ENCODE assay signal across 15 mouse cellular contexts in genomic region chr4:55733223-55733622, GRCm38 (mm10).
DNase-seq lines count a peak whose midpoint lies in the region; TF ChIP-seq lines count a peak whose summit lies in the region.
"Had no signal": no experiment of that assay in that cellular context is flagged by ENCODE, and none has a peak within 500 bp of the region (broad histone marks: within the 10 kb centered on the region; RNA-seq: fewer than 3 reads in every experiment).

No protein-coding gene starts in this region.

- TF ChIP-seq EP300 in CH12.LX (IDR thresholded peaks at IDR 0.05; ENCODE audit: low read length), result peak; percentile 65

- peak; percentile 96 for DNase-seq in heart, adult 11 months
- no peak for DNase-seq in heart, postnatal 14 days
- peak; percentile 18 for DNase-seq in kidney, adult 2 months
- no peak for DNase-seq in kidney, postnatal 10 days
- peak; percentile 52 for DNase-seq in CH12.LX (ENCODE audit: extremely low read depth)
- peak; percentile 21 to 31 for DNase-seq in heart, postnatal 36 days
- DNase-seq in layer of hippocampus, adult 8-10 months (ENCODE audit: low spot score in 2 of 2), result no peak
- no peak for DNase-seq in thymus, adult 18-20 months
- DNase-seq: cerebellum, adult 9-11 months; thymus, postnatal 25 days had no signal

- in situ Hi-C loops in CH12.LX (cut with MboI; ENCODE audit: low pct_ligation_motif_present, low pct_unique_long_range_greater_than_20kb, low sequenced_read_pairs), result no loop called here

- H3K9ac ChIP-seq in CH12.LX (ENCODE audit: insufficient read depth, low read depth), result no peak overlapping the region
- H3K9ac ChIP-seq: hindbrain, embryonic 13.5 days; limb, embryonic 13.5 days; liver, embryonic 14.5 days; neural tube, embryonic 12.5 days had no signal

- intact Hi-C loops in heart, postnatal 14 days (cut with DNase I), result no loop called here
- intact Hi-C loops in heart, postnatal 36 days (cut with DNase I), result loop anchor here (5.0 kb wide), 1 partner anchor 81 kb away; no protein-coding TSS in a partner anchor

- no peak; the same call in 1 of the 2 replicates for TF ChIP-seq RAD21 in CH12.LX (IDR thresholded peaks at IDR 0.05; ENCODE audit: low read depth, low read length)

- dilution Hi-C loops in CH12.LX (cut with MboI; ENCODE audit: extremely low pct_ligation_motif_present, extremely low pct_unique_long_range_greater_than_20kb, low sequenced_read_pairs), result no loop called here

- H3K4me1 ChIP-seq in kidney, adult 2 months (ENCODE audit: control insufficient read depth, insufficient read depth, low read length), result peaks cover 6% of the 10 kb centered on the region; the same call in 1 of the 2 replicates
- H3K4me1 ChIP-seq in CH12.LX (ENCODE audit: control insufficient read depth in 1 of 2, insufficient read depth in 2 of 2), result peaks cover 25 to 41% of the 10 kb centered on the region in 2 experiments
- H3K4me1 ChIP-seq: hindbrain, embryonic 13.5 days; midbrain, embryonic 10.5 days; neural tube, embryonic 12.5 days had no signal

- H3K4me2 ChIP-seq in CH12.LX (ENCODE audit: insufficient read depth, low read depth, poor library complexity, severe bottlenecking), result 0 out of 2 replicates have a peak overlapping the region, but pooled peaks have one; percentile 2
- H3K4me2 ChIP-seq: hindbrain, embryonic 13.5 days; limb, embryonic 13.5 days; neural tube, embryonic 12.5 days had no signal

- H3K27ac ChIP-seq in kidney, adult 2 months (ENCODE audit: insufficient read depth, low read depth, low read length), result no peak overlapping the region
- H3K27ac ChIP-seq in CH12.LX (ENCODE audit: insufficient read depth, low read depth), result peak overlapping the region; percentile 40
- H3K27ac ChIP-seq: hindbrain, embryonic 13.5 days; limb, embryonic 13.5 days; liver, embryonic 14.5 days; midbrain, embryonic 10.5 days; neural tube, embryonic 12.5 days had no signal

- H3K79me2 ChIP-seq in CH12.LX (replicated peaks; ENCODE audit: control insufficient read depth, extremely low read depth, insufficient read depth, poor library complexity, severe bottlenecking), result no peaks in the 10 kb centered on the region

- no peaks in the 10 kb centered on the region for H3K27me3 ChIP-seq in kidney, adult 2 months (replicated peaks; ENCODE audit: control insufficient read depth, insufficient read depth, low read length)
- H3K27me3 ChIP-seq in CH12.LX (replicated peaks), result no peaks in the 10 kb centered on the region
- H3K27me3 ChIP-seq: hindbrain, embryonic 13.5 days; limb, embryonic 13.5 days; neural tube, embryonic 12.5 days had no signal

- H3K4me3 ChIP-seq in kidney, adult 2 months (ENCODE audit: insufficient read depth, low read depth, low read length), result no peak overlapping the region
- H3K4me3 ChIP-seq in CH12.LX (replicated peaks in 1 of 3; ENCODE audit: low read depth in 2 of 3, low read length in 2 of 3, poor library complexity in 1 of 3), result no peak overlapping the region
- H3K4me3 ChIP-seq: hindbrain, embryonic 13.5 days; limb, embryonic 13.5 days; midbrain, embryonic 10.5 days; neural tube, embryonic 12.5 days had no signal

- TF ChIP-seq CTCF in kidney, adult 2 months (conservative IDR thresholded peaks at IDR 0.05; ENCODE audit: insufficient read depth, insufficient read length, low read depth, low read length), result no peak
- TF ChIP-seq CTCF in CH12.LX (conservative IDR thresholded peaks at IDR 0.05 in 1 of 2, IDR thresholded peaks at IDR 0.05 in 1 of 2; ENCODE audit: low read depth in 2 of 2, low read length in 2 of 2), result no peak

- 29% methylated on average over 4 of the region's 4 CpGs for WGBS in kidney, adult 2 months

- TF ChIP-seq POLR2A in kidney, adult 2 months (IDR thresholded peaks at IDR 0.05; ENCODE audit: low read depth, low read length), result no peak
- TF ChIP-seq POLR2A in CH12.LX (IDR thresholded peaks at IDR 0.05; ENCODE audit: low read depth, low read length), result no peak

- no peaks in the 10 kb centered on the region for H3K36me3 ChIP-seq in kidney, adult 2 months (ENCODE audit: control insufficient read depth, insufficient read depth, low read length)
- no peaks in the 10 kb centered on the region for H3K36me3 ChIP-seq in CH12.LX (replicated peaks in 1 of 2; ENCODE audit: control insufficient read depth in 1 of 2, insufficient read depth in 1 of 2, low read length in 1 of 2)
- H3K36me3 ChIP-seq: hindbrain, embryonic 13.5 days; limb, embryonic 13.5 days; midbrain, embryonic 10.5 days; neural tube, embryonic 12.5 days had no signal

- no peaks in the 10 kb centered on the region for H3K9me3 ChIP-seq in CH12.LX (replicated peaks; ENCODE audit: low read length)
- H3K9me3 ChIP-seq: hindbrain, embryonic 13.5 days; limb, embryonic 13.5 days; midbrain, embryonic 10.5 days; neural tube, embryonic 12.5 days had no signal

TF ChIP-seq in CH12.LX, 34 proteins besides CTCF, POLR2A, EP300 and RAD21:
- TF ChIP-seq GABPA (IDR thresholded peaks at IDR 0.05; ENCODE audit: insufficient replicate concordance, low read depth, low read length), result no peak
- no peak for TF ChIP-seq POLR2AphosphoS2 (IDR thresholded peaks at IDR 0.05; ENCODE audit: low read depth, low read length)
- peak; percentile 63; the same call in 1 of the 2 replicates for TF ChIP-seq BHLHE40 (IDR thresholded peaks at IDR 0.05; ENCODE audit: low read depth, low read length)
- no peak for TF ChIP-seq USF2 (conservative IDR thresholded peaks at IDR 0.05; ENCODE audit: low read depth, low read length)
- TF ChIP-seq UBTF (IDR thresholded peaks at IDR 0.05; ENCODE audit: low read depth, low read length), result no peak
- TF ChIP-seq ZNF384 (IDR thresholded peaks at IDR 0.05; ENCODE audit: low read depth, low read length), result no peak
- TF ChIP-seq SMC3 (IDR thresholded peaks at IDR 0.05; ENCODE audit: low read depth, low read length), result no peak
- no peak; the same call in 1 of the 2 replicates for TF ChIP-seq TCF12 (IDR thresholded peaks at IDR 0.05; ENCODE audit: low read depth, low read length)
- TF ChIP-seq ZC3H11A (IDR thresholded peaks at IDR 0.05; ENCODE audit: low read depth, low read length), result no peak
- TF ChIP-seq NELFE (IDR thresholded peaks at IDR 0.05; ENCODE audit: low read depth, low read length), result no peak
- no peak for TF ChIP-seq RCOR1 (conservative IDR thresholded peaks at IDR 0.05; ENCODE audit: low read depth, low read length)
- TF ChIP-seq KAT2A (IDR thresholded peaks at IDR 0.05; ENCODE audit: insufficient replicate concordance, low read length), result no peak
- 0 out of 2 replicates have a peak, but pooled peaks have one; percentile 26 for TF ChIP-seq MAFK (IDR thresholded peaks at IDR 0.05; ENCODE audit: insufficient replicate concordance, low read length)
- peak; percentile 78 for TF ChIP-seq IRF4 (IDR thresholded peaks at IDR 0.05; ENCODE audit: low read depth, low read length)
- no peak for TF ChIP-seq HCFC1 (IDR thresholded peaks at IDR 0.05; ENCODE audit: low read depth, low read length)
- no peak for TF ChIP-seq E2F4 (IDR thresholded peaks at IDR 0.05; ENCODE audit: insufficient replicate concordance, low read depth, low read length)
- no peak for TF ChIP-seq JUND (conservative IDR thresholded peaks at IDR 0.05; ENCODE audit: low read depth, low read length)
- no peak for TF ChIP-seq PAX5 (IDR thresholded peaks at IDR 0.05; ENCODE audit: low read length)
- TF ChIP-seq USF1 (IDR thresholded peaks at IDR 0.05; ENCODE audit: low read depth, low read length), result no peak
- TF ChIP-seq TBP (conservative IDR thresholded peaks at IDR 0.05; ENCODE audit: low read depth, low read length), result no peak
- no peak for TF ChIP-seq CHD2 (IDR thresholded peaks at IDR 0.05; ENCODE audit: low read length)
- TF ChIP-seq MAZ (IDR thresholded peaks at IDR 0.05; ENCODE audit: low read depth, low read length), result 0 out of 2 replicates have a peak, but pooled peaks have one; percentile 25
- no peak for TF ChIP-seq ELF1 (IDR thresholded peaks at IDR 0.05; ENCODE audit: low read depth, low read length)
- TF ChIP-seq CHD1 (IDR thresholded peaks at IDR 0.05; ENCODE audit: low read depth, low read length), result no peak
- TF ChIP-seq MEF2A (IDR thresholded peaks at IDR 0.05; ENCODE audit: borderline replicate concordance, low read depth, low read length), result peak; percentile 54; the same call in 1 of the 2 replicates
- TF ChIP-seq MXI1 (IDR thresholded peaks at IDR 0.05; ENCODE audit: low read depth, low read length), result no peak
- TF ChIP-seq MYC (IDR thresholded peaks at IDR 0.05; ENCODE audit: low read depth, low read length), result no peak
- no peak for TF ChIP-seq SIN3A (IDR thresholded peaks at IDR 0.05; ENCODE audit: low read length)
- 0 out of 2 replicates have a peak, but pooled peaks have one; percentile 6 for TF ChIP-seq JUN (IDR thresholded peaks at IDR 0.05; ENCODE audit: insufficient read depth, low read depth, low read length)
- TF ChIP-seq ETS1 (conservative IDR thresholded peaks at IDR 0.05; ENCODE audit: low read depth, low read length), result peak; percentile 53; the same call in 1 of the 2 replicates
- no peak for TF ChIP-seq MAX (IDR thresholded peaks at IDR 0.05; ENCODE audit: low read length)
- no peak for TF ChIP-seq ZKSCAN1 (IDR thresholded peaks at IDR 0.05; ENCODE audit: borderline replicate concordance, low read depth, low read length)
- no peak for TF ChIP-seq NRF1 (IDR thresholded peaks at IDR 0.05; ENCODE audit: low read depth, low read length)
- TF ChIP-seq ZMIZ1 (IDR thresholded peaks at IDR 0.05; ENCODE audit: low read depth, low read length), result no peak

Comparison
In these comparisons a context has a peak if more than half of its experiments do, and no peak if none do; other contexts are left out.
1. DNase-seq: peak in heart, adult 11 months (single experiment), kidney, adult 2 months (single experiment), CH12.LX (single experiment) and heart, postnatal 36 days (2 of 2); none in heart, postnatal 14 days (0 of 2), kidney, postnatal 10 days (single experiment), layer of hippocampus, adult 8-10 months (0 of 2) and thymus, adult 18-20 months (0 of 2).